ENCODE assay signal across 20 mouse cellular contexts in the genomic region with DNA sequence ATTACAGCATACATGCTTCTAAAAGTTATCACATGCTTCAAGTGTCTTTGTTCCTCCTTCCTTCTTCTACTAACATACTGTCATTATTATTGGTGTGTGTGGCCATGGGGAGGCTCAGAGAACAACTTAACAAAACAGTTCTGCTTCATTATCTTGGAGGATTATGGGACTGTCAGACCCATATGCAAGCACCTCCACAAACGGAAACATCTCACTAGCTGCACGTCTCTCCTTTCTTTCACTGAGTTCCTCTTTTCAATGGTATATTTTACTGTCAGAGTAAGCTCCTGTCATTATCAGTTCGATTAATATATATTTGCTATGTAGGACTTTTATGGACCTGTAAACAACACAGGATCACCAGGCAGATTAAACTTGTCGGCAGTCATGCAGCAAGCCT.
"Had no signal": no experiment of that assay in that cellular context is flagged by ENCODE, and none has a peak within 500 bp of the region (broad histone marks: within the 10 kb centered on the region; RNA-seq: fewer than 3 reads in every experiment).

No protein-coding gene starts in this region.

- H3K36me3 ChIP-seq: limb, embryonic 12.5 days; limb, embryonic 15.5 days; midbrain, embryonic 10.5 days; midbrain, embryonic 13.5 days; neural tube, embryonic 13.5 days had no signal

- H3K4me3 ChIP-seq: limb, embryonic 12.5 days; limb, embryonic 15.5 days; megakaryocyte, embryonic 14.5 days; midbrain, embryonic 10.5 days; midbrain, embryonic 13.5 days; myocyte; neural tube, embryonic 13.5 days had no signal

- DNase-seq: kidney, adult 9 months; kidney, postnatal 25 days; left cerebral cortex, postnatal 4 days; liver, postnatal 0 days; lung, embryonic 14.5 days; thymus, adult 2 months; thymus, postnatal 14 days; thymus, postnatal 4 days had no signal

- H3K27ac ChIP-seq: limb, embryonic 12.5 days; limb, embryonic 15.5 days; liver, embryonic 14.5 days; macrophage; midbrain, embryonic 10.5 days; midbrain, embryonic 13.5 days; neural tube, embryonic 13.5 days; stomach, postnatal 0 days had no signal

- ATAC-seq: lung, postnatal 0 days; midbrain, embryonic 13.5 days; midbrain, embryonic 16.5 days had no signal

- H3K9me3 ChIP-seq: limb, embryonic 12.5 days; limb, embryonic 15.5 days; megakaryocyte, embryonic 14.5 days; midbrain, embryonic 10.5 days; midbrain, embryonic 13.5 days; neural tube, embryonic 13.5 days had no signal

- H3K27me3 ChIP-seq: limb, embryonic 12.5 days; limb, embryonic 15.5 days; megakaryocyte, embryonic 14.5 days; midbrain, embryonic 13.5 days; neural tube, embryonic 13.5 days had no signal

- H3K9ac ChIP-seq: limb, embryonic 12.5 days; limb, embryonic 15.5 days; liver, embryonic 14.5 days; liver, postnatal 0 days; lung, embryonic 14.5 days; midbrain, embryonic 13.5 days; neural tube, embryonic 13.5 days had no signal
